Comparison of ENCODE assay signal across 9 mouse cellular contexts in the genomic region with DNA sequence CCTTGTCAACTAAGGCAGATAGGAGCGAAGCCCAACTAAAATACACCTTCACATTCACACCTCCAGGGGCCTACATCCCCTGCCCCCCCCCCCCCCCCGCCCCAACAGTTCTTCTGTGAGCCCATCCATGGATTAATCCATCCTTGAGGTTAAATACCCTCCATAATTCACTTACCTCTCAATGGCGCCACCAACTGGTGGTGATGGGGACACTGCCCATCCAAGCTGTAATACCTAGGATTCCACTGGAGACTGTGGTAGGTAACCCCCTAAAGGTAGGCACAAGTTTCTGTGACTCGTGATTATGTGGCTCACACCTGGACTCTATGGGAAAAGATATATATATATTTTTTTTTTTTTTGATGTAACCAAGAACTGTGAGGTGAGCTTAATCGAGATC.
DNase-seq lines count a peak whose midpoint lies in the region; ATAC-seq and TF ChIP-seq lines count a peak whose summit lies in the region.
"Had no signal": no experiment of that assay in that cellular context is flagged by ENCODE, and none has a peak within 500 bp of the region (broad histone marks: within the 10 kb centered on the region; RNA-seq: fewer than 3 reads in every experiment).

No protein-coding gene starts in this region.

- DNase-seq in adrenal gland, adult (ENCODE audit: inconsistent age in 2 of 2, low spot score in 1 of 2) = peak; percentile 34 to 73
- no peak for DNase-seq in adrenal gland, postnatal 4 days (ENCODE audit: low spot score in 2 of 2)
- DNase-seq in left cerebral cortex, adult 2 months (ENCODE audit: extremely low spot score in 1 of 2, low spot score in 2 of 2) = peak; percentile 30 to 55
- DNase-seq in left cerebral cortex, postnatal 36 days (ENCODE audit: low spot score in 2 of 2) = no peak
- peak; percentile 39 for DNase-seq in brain, embryonic 14.5 days (ENCODE audit: low read depth)
- DNase-seq in mesoderm, embryonic 11.5 days (ENCODE audit: low read depth, low spot score) = peak; percentile 44
- no peak for DNase-seq in MN1 (ENCODE audit: low spot score)

- TF ChIP-seq CTCF in left cerebral cortex, adult 2 months (IDR thresholded peaks at IDR 0.05) = peak; percentile 60
- peak; percentile 58; the same call in 1 of the 2 replicates for TF ChIP-seq CTCF in brain, embryonic 14.5 days (IDR thresholded peaks at IDR 0.05; ENCODE audit: borderline replicate concordance, extremely low read depth, insufficient read depth, insufficient read length)

- no peak for TF ChIP-seq POLR2A in brain, embryonic 14.5 days (IDR thresholded peaks at IDR 0.05; ENCODE audit: borderline replicate concordance, extremely low read depth, insufficient read depth, insufficient read length, poor library complexity, severe bottlenecking)

- no peak overlapping the region for H3K27ac ChIP-seq in left cerebral cortex, adult 2 months
- H3K27ac ChIP-seq: embryonic facial prominence, embryonic 15.5 days had no signal

- ATAC-seq in granulocyte monocyte progenitor cell, adult 5-6 weeks (replicated peaks; ENCODE audit: poor library complexity, severe bottlenecking) = peak; percentile 64; the same call in 1 of the 2 replicates

- intact Hi-C loops in left cerebral cortex, adult 2 months (cut with DNase I) = loop anchor here (1.0 to 2.0 kb wide), 2 partner anchors 212 to 418 kb away; no protein-coding TSS in a partner anchor
- intact Hi-C loops in left cerebral cortex, postnatal 36 days (cut with DNase I) = loop anchor here (5.0 kb wide), 2 partner anchors 216 to 416 kb away; a partner anchor contains a TSS

- no peak overlapping the region for H3K4me3 ChIP-seq in left cerebral cortex, adult 2 months
- H3K4me3 ChIP-seq: embryonic facial prominence, embryonic 15.5 days had no signal

Comparison
In these comparisons a context has a peak if more than half of its experiments do, and no peak if none do; other contexts are left out.
1. DNase-seq: peak in adrenal gland, adult (2 of 2), left cerebral cortex, adult 2 months (2 of 2), brain, embryonic 14.5 days (single experiment) and mesoderm, embryonic 11.5 days (single experiment); none in adrenal gland, postnatal 4 days (0 of 2), left cerebral cortex, postnatal 36 days (0 of 2) and MN1 (single experiment).